Mouse (Mus musculus): Measurements from ENCODE around the gene Pdyn. TPM values are rescaled to one million over a fixed set of nuclear protein-coding genes. Genes with fewer than 3 reads are reported as not detected.

Pdyn gene
- polyA plus RNA-seq, 1 experiment: not detected

DNA sequence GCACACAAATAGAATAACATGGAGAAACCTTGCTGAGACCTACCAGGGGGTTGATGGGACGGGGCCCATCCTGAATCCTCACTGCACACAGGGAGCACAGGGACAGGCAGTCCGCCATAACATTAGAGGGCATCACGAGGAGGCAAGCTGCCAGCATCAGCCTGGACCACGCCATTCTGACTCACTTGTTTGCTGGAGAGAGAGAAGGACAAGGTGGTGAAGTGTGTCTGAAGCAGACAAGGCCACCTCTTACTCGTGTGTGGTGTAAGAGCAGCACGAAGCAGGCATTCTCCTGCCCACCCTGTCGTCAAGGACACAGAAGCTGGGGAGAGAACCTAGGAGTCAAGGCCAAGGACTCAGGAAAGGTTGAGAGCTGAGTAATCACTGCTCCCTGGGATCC, 9.9 kb downstream of the Pdyn start:
- peaks cover 36% of the 10 kb centered on the region for H3K27me3 ChIP-seq (replicated peaks)
- peak overlapping the region; percentile 31 for H3K4me3 ChIP-seq (replicated peaks)
- H3K9me3 ChIP-seq: no peaks in the 10 kb centered on the region
- H3K36me3 ChIP-seq (replicated peaks; ENCODE audit: low read length): no peaks in the 10 kb centered on the region
- no peaks in the 10 kb centered on the region for H3K4me1 ChIP-seq
- TF ChIP-seq GATA1 (IDR thresholded peaks at IDR 0.05; ENCODE audit: borderline replicate concordance, low read length) (no peak), FLI1 (IDR thresholded peaks at IDR 0.05; ENCODE audit: low read length) (no peak)

DNA sequence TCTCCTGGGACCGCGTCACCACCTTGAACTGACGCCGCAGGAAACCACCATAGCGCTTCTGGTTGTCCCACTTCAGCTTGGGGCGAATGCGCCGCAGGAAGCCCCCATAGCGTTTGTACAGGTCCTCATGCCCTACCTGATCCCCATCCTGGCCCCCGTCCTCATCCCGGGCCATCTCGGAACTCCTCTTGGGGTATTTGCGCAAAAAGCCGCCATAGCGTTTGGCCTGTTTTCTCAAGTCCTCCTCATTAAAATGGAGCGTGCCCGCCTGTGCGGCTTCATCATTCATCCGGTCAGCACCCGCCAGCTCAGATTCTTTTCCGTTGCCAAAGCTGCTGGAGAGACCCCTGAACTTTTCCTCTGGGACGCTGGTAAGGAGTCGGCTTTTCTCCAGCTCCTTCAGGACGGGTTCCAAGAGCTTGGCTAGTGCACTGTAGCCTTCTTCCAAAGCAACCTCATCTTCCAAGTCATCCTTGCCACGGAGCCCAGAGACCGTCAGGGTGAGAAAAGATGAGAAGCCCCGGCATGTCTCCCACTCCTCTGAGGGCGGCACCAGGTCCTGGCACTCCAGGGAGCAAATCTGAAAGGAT, 11.5 kb downstream of the Pdyn start:
- TF ChIP-seq FLI1 (IDR thresholded peaks at IDR 0.05; ENCODE audit: low read length): no peak
- TF ChIP-seq GATA1 (IDR thresholded peaks at IDR 0.05; ENCODE audit: borderline replicate concordance, low read length): no peak
- Histone ChIP-seq H3K36me3 (replicated peaks; ENCODE audit: low read length) (no peaks in the 10 kb centered on the region), H3K4me1 (no peaks in the 10 kb centered on the region), H3K4me3 (replicated peaks) (no peak overlapping the region), H3K27me3 (replicated peaks) (peaks cover 35% of the 10 kb centered on the region), H3K9me3 (no peaks in the 10 kb centered on the region)

DNA sequence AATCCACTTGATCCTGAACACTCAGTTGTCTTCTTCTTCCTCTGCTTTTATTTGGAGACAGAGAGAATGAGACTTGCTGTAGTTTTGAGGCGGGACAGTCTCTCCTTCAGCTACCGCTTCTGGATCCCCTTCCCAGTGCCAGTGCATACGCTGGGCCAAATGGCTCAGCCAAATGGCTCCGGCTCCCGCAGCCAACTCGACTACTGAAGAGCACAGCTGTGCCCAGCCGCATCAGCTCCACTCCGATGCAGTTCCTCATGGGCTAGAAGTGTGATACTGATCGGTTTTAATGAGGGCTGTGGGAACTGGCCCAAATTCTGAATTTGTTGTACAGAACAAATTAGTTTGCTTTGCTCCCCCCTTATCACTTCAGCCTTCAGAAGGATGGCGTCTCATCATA, 12.7 kb downstream of the Pdyn start:
- H3K9me3 ChIP-seq: no peaks in the 10 kb centered on the region
- H3K27me3 ChIP-seq (replicated peaks): peaks cover 25% of the 10 kb centered on the region
- no peaks in the 10 kb centered on the region for H3K36me3 ChIP-seq (replicated peaks; ENCODE audit: low read length)
- TF ChIP-seq FLI1 (IDR thresholded peaks at IDR 0.05; ENCODE audit: low read length) (no peak), GATA1 (IDR thresholded peaks at IDR 0.05; ENCODE audit: borderline replicate concordance, low read length) (no peak)
- no peak overlapping the region for H3K4me3 ChIP-seq (replicated peaks)
- no peaks in the 10 kb centered on the region for H3K4me1 ChIP-seq

DNA sequence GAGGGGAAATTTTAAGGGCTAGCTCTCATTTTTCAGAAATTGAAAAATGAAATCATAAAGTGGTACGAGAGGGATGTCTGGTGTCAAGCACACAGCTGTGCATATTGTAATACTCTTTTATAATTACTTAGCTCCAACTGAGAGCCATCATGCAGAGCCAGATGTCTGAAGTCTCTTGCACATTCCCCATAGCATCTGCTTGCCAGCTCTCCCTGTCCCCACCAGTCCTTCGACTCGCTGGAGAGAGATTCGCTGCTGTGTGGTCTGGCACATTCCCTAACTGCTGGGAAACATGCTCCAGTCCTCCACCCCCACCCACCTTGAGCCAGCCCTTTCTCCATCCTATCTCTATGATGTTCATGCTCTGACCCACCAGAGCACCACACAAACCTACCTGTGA, 15.6 kb downstream of the Pdyn start:
- H3K4me1 ChIP-seq: no peaks in the 10 kb centered on the region
- no peaks in the 10 kb centered on the region for H3K36me3 ChIP-seq (replicated peaks; ENCODE audit: low read length)
- peaks cover 28% of the 10 kb centered on the region for H3K27me3 ChIP-seq (replicated peaks)
- no peaks in the 10 kb centered on the region for H3K9me3 ChIP-seq
- H3K4me3 ChIP-seq (replicated peaks): no peak overlapping the region
- no peak for TF ChIP-seq GATA1 (IDR thresholded peaks at IDR 0.05; ENCODE audit: borderline replicate concordance, low read length)
- no peak for TF ChIP-seq FLI1 (IDR thresholded peaks at IDR 0.05; ENCODE audit: low read length)

DNA sequence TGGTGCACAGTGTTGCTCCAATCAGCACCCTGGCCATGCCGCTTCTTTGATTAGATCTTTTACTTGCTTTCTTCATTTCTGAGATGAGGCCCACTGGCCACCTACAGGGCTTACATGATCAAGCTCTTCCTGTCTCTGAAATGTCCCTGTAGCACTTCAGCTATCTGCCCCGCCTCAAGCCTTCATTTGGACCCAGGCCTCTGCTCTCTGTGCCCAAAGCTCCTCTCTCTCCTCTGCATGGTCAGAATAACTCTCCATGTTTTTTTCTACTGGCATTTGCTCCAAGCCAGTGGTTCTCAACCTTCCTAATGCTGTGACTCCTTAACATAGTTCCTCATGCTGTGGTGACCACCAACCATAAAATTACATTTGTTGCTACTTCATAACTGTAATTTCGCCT, 19.4 kb downstream of the Pdyn start:
- no peaks in the 10 kb centered on the region for H3K4me1 ChIP-seq
- TF ChIP-seq GATA1 (IDR thresholded peaks at IDR 0.05; ENCODE audit: borderline replicate concordance, low read length): no peak
- TF ChIP-seq FLI1 (IDR thresholded peaks at IDR 0.05; ENCODE audit: low read length): no peak
- no peaks in the 10 kb centered on the region for H3K9me3 ChIP-seq
- no peak overlapping the region for H3K4me3 ChIP-seq (replicated peaks)
- H3K36me3 ChIP-seq (replicated peaks; ENCODE audit: low read length): no peaks in the 10 kb centered on the region
- H3K27me3 ChIP-seq (replicated peaks): peaks cover 38% of the 10 kb centered on the region

DNA sequence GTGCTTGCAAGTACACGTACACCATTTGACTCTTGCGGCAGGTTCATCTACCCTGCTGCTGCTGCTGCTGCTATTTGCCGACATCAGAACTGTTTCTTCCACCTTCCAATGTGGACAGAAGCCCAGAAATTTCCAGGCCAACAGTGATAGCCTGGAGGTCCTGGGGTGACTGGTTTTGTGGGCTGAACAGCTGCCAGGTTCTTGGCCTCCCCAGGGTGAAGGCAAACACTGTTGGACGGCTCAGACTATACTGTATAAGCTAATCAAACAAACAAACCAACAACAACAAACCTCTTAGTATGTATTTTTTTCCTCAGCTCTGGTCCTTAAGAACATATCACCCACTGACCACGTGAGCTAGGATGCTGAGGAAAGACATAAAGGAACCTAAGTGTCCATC, 20.6 kb downstream of the Pdyn start:
- TF ChIP-seq GATA1 (IDR thresholded peaks at IDR 0.05; ENCODE audit: borderline replicate concordance, low read length) (no peak), FLI1 (IDR thresholded peaks at IDR 0.05; ENCODE audit: low read length) (no peak)

DNA sequence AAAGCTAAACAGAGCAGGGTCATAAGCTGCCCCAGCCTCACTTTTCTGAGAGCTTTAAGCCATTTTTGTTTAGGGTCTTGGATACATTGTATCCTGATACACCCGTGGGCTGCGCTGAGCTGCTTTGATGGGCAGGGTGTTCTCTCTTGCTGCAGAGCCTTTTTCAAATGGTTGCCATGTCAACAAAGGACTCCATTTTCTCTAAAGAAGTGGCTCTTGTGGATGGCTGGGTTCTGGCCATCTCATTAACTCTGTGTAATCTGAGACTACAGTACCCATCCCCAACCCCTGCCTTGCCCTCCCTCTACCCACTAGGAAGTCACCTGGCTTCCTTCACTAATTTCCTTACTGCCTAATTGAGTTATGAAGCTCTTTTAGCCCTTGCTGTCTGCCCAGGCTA, 22.0 kb downstream of the Pdyn start:
- Histone ChIP-seq H3K9me3 (no peaks in the 10 kb centered on the region), H3K27me3 (replicated peaks) (peaks cover 30% of the 10 kb centered on the region), H3K4me1 (no peaks in the 10 kb centered on the region), H3K4me3 (replicated peaks) (no peak overlapping the region), H3K36me3 (replicated peaks; ENCODE audit: low read length) (no peaks in the 10 kb centered on the region)
- no peak for TF ChIP-seq GATA1 (IDR thresholded peaks at IDR 0.05; ENCODE audit: borderline replicate concordance, low read length)
- no peak for TF ChIP-seq FLI1 (IDR thresholded peaks at IDR 0.05; ENCODE audit: low read length)

More for the DNA sequence above, 20.6 kb downstream of the Pdyn start:
- Histone ChIP-seq H3K4me3 (replicated peaks) (no peak overlapping the region), H3K27me3 (replicated peaks) (peaks cover 34% of the 10 kb centered on the region), H3K4me1 (no peaks in the 10 kb centered on the region), H3K36me3 (replicated peaks; ENCODE audit: low read length) (no peaks in the 10 kb centered on the region), H3K9me3 (no peaks in the 10 kb centered on the region)

DNA sequence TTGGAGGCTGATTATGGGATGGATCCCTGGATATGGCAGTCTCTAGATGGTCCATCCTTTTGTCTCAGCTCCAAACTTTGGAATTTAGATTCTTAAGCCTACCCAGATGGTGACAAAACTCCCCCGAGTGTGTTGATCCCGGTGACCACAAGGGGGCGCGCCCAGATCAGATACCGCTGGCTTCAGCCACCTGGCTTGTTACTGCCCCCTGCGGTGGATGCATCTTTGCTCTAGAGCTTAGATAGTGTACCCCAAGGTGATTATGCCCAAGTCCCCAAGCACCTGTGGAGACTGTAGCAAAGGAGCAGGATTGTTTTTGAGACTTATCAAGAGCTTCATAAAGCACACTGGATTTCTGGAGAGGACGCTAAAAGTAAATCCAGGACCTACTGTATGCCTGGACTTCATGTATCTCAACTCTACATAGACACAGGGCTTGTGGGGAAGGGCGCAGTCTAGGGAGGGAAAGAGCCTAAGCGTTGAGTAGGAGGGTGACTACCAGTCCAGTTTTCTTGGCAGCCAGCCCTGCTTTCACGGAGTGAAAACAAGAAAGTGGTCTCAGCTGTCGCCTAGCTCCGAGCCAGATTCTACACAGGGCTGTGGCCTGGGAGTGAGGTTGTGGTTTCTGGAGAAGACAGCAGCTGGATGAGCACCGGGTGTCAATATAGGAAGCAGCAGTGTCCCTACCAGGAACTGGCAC, 24.6 kb downstream of the Pdyn start:
- H3K27me3 ChIP-seq (replicated peaks): peaks cover 31% of the 10 kb centered on the region
- no peak overlapping the region for H3K4me3 ChIP-seq (replicated peaks)
- no peaks in the 10 kb centered on the region for H3K36me3 ChIP-seq (replicated peaks; ENCODE audit: low read length)
- no peaks in the 10 kb centered on the region for H3K4me1 ChIP-seq
- no peaks in the 10 kb centered on the region for H3K9me3 ChIP-seq
- TF ChIP-seq GATA1 (IDR thresholded peaks at IDR 0.05; ENCODE audit: borderline replicate concordance, low read length): peak; percentile 62; the same call in 1 of the 3 replicates
- no peak for TF ChIP-seq FLI1 (IDR thresholded peaks at IDR 0.05; ENCODE audit: low read length)

DNA sequence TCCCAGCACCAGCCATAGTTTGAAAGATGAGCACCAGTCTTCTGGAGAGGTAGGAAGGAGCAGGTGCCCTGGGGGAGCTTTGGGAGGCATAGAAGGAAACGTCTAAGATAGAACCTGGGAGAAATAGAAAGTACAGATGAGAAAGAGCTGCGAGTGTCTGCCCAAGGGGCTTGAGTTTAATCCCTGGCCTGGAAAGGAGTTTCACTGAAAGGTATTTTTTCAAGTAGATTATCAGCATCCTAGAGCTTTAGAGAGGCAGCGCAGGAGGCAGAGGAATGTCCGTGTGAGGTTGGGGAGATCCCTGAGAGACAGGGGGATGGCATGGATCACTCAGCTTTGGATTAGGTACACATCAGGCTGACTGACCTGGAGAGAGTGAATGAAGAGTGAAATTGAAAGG, 27.7 kb downstream of the Pdyn start:
- H3K4me3 ChIP-seq (replicated peaks): no peak overlapping the region
- H3K4me1 ChIP-seq: no peaks in the 10 kb centered on the region
- no peaks in the 10 kb centered on the region for H3K9me3 ChIP-seq
- no peaks in the 10 kb centered on the region for H3K36me3 ChIP-seq (replicated peaks; ENCODE audit: low read length)
- TF ChIP-seq GATA1 (IDR thresholded peaks at IDR 0.05; ENCODE audit: borderline replicate concordance, low read length) (no peak), FLI1 (IDR thresholded peaks at IDR 0.05; ENCODE audit: low read length) (no peak)
- peaks cover 11% of the 10 kb centered on the region for H3K27me3 ChIP-seq (replicated peaks)

DNA sequence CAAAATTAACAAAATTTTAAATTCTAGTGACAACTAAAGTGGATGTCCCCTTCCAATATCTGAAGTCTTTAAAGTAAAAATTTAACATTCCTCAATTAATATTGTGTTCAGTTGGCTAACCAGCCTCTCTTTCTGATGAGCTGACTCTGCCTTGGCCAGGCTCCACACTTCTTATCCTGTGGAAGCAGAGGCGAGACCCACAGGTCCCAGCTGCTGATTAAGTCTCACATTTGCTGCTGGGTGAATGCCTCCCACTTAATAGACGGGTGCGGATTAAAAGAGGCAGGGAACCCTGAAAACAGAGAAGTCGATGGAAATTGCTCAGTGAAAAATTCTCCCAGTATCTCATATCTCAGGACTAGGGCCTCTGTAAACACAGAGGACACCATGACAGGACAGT, 37.2 kb downstream of the Pdyn start:
- Histone ChIP-seq H3K4me3 (replicated peaks) (no peak overlapping the region), H3K36me3 (replicated peaks; ENCODE audit: low read length) (no peaks in the 10 kb centered on the region), H3K27me3 (replicated peaks) (peaks cover 8% of the 10 kb centered on the region), H3K4me1 (no peaks in the 10 kb centered on the region), H3K9me3 (no peaks in the 10 kb centered on the region)
- TF ChIP-seq FLI1 (IDR thresholded peaks at IDR 0.05; ENCODE audit: low read length) (no peak), GATA1 (IDR thresholded peaks at IDR 0.05; ENCODE audit: borderline replicate concordance, low read length) (no peak)
